Mouse (Mus musculus): ENCODE measurements around the gene C1qb. TPM values are rescaled to one million over a fixed set of nuclear protein-coding genes. Genes with fewer than 3 reads are reported as not detected.

C1qb gene
- polyA plus RNA-seq, 3 experiments from 2014 or later = 1.8 to 8.1 (median 2.1) TPM

- no peak for ATAC-seq
Measured at GRCm38 (mm10) chr4:136842033-136842432, 44.0 kb downstream of the C1qb start.

DNA sequence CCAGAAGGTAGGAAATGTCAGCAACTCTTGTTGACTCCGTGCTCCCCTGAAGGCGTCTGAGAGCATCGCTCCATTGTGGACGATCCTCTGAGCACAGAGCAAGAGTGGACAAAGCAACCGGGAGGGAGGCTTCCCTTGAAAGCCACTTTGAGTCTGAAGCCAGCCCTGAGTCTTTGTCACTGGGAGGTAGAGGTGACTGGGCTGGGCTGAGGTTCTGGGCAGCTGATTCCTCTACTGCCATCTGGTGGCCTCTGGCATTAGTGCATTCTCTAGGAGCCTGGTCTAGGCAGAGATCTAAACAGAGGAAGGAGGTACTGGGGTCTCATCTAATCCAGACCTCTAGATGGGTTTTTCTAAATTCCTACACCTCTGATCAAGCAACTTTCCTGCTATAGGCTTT is 44.9 kb downstream of the C1qb start:
- ATAC-seq = no peak

DNA sequence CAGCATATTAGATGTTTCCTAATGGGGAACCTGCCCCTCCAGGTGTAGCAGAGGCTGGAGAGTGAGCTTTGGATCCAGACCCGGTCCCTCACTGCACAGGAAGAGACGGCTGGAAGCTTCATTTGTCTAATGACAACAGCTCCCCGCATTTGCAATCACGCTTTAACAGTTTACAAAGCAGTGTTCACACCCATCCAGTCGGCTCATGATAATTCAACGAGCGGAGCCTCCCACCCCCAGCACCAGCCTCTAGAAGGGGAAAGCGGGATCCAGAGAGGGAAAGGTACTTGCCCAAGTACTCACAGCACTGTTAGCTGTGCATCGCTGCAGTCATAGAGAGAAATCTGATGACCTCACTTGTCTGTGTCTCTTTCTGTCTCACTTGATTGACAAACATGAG is 47.5 kb downstream of the C1qb start:
- ATAC-seq = no peak

- no peak for ATAC-seq
Measured at GRCm38 (mm10) chr4:136838026-136838425, 48.0 kb downstream of the C1qb start.

DNA sequence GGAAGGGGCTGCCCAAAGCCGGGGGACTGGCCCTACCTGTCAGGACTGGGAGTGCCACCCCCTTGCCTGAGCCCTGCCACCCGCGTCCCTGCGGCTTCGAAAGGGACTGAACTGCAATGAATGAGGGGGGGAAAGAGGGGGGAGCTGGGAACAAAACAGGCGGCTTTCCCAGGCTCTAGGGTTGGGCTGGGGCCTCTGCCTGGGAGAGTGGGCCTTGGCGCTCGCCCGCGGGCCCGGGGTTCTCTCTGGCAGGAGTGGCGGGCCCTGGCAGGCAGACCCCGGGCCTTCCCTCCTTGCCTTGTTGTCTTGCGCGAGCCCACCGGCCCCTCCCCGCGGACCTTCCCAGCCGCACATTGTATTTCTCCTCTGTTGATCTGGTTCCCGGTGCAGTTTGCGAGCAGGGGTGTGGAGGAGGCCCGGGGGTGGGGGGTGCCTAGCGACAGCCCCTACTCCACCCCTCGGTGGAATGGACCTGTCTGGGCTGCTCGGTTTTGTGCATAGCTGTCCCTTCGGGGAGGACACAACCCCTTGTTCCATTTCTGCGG is 49.5 kb downstream of the C1qb start:
- ATAC-seq = no peak

- no peak for ATAC-seq
Measured at GRCm38 (mm10) chr4:136835621-136836386, 50.2 kb downstream of the C1qb start, which contains the start of gene Ephb2. TSS of gene Ephb2 (minus strand) at chr4:136835988.

DNA sequence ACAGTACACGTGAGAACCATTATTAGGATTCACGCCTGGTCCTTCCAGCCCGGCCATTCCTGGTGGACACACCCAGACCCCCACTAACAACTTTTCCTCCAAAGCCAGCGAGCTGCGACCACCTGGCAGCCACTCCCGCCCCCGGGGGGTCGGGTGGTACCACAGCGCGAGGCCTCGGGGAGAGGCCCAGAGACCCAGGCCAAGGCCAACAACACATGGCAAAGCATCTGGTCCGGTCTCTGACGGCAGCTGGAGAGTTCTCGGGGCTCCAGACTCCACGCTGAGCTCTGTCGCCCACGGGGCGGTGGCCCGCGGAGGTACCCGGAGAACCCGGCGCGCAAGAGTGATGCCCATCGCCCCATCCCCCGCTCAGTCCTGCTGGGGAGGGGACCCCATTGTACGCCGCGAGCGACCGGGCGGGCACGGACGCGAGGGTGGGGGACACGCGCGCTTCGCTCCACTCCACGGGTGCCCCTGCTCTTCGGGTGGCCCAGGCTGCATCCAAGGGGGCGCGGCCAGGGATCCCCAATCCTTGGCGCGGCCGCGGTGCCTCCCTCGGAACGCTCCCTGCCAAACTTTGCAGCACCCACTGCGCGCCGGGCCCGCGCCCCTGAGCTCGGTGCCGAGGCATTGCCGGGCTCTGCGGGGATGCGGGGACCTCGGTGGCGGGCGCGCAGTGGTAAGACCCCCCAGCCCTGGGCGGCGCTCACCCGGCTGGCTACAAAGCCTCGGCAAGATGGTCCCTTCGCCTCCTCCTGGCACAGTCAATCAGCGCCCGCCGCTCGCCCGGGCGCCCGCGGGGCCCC is 51.0 kb downstream of the C1qb start:
- no peak for ATAC-seq

GRCm38 (mm10) chr4:136834439-136834814 is 51.6 kb downstream of the C1qb start:
- no peak for ATAC-seq

GRCm38 (mm10) chr4:136833619-136834351 is 52.2 kb downstream of the C1qb start:
- no peak for ATAC-seq

- ATAC-seq = no peak
Measured at GRCm38 (mm10) chr4:136832559-136833232, 53.3 kb downstream of the C1qb start.

- no peak for ATAC-seq
Measured at GRCm38 (mm10) chr4:136830272-136830823, 55.6 kb downstream of the C1qb start.

Other genes starting within 250 kb of the C1qb start
- under 1 TPM in 1 of 3 experiments, not detected in 2; 0.05 TPM for gene Ephb2, start 50.2 kb downstream of the C1qb start, polyA plus RNA-seq (2017; shearing (Covaris generic))
- gene C1qc, start 6.9 kb upstream of the C1qb start, polyA plus RNA-seq (2017; shearing (Covaris generic)) = 1 to 10 TPM in 1 of 3 experiments, under 1 TPM in 1, not detected in 1; 0.50 to 1.1 TPM
- gene C1qa, start 12.6 kb upstream of the C1qb start, polyA plus RNA-seq (2017; shearing (Covaris generic)) = under 1 TPM in 1 of 3 experiments, not detected in 2; 0.93 TPM
- under 1 TPM in 2 of 3 experiments, not detected in 1; 0.21 to 0.34 TPM for gene Epha8, start 70.6 kb upstream of the C1qb start, polyA plus RNA-seq (2017; shearing (Covaris generic))
- 1 to 10 TPM; 4.3 to 6.6 (median 6.1) TPM for gene Zbtb40, start 162.6 kb upstream of the C1qb start, polyA plus RNA-seq (2017; shearing (Covaris generic))

All from inflammation-experienced regulatory T-cells, adult 6 months (primary cell).